Mouse (Mus musculus): ENCODE results near the gene Jak1.

- TF ChIP-seq TAL1 (IDR thresholded peaks at IDR 0.05; ENCODE audit: low read length): no peak
- TF ChIP-seq GATA1 (IDR thresholded peaks at IDR 0.05; ENCODE audit: low read length): no peak
These were observed 30.8 kb downstream of the Jak1 start for GRCm38 (mm10) chr4:101234332-101234731.

Measured in erythroblast, embryonic 14.5 days (primary cell).